Mouse (Mus musculus) adrenal gland, adult (tissue): ENCODE measurements at regions not wholly inside any gene's neighbourhood (a gene's known extent, or its start where the extent isn't known, plus 50 kb on each side); places are given as distances from the start of the nearest gene placed in this dataset.

Experiments used
- DNase-seq, 2 experiments: peaks; one replicate each; pipeline ENCODE4 v3.0.0; 2022 to 2023; ENCODE audit warnings: low spot score in 1 of 2; ENCODE audit not compliant: inconsistent age in 2 of 2

GRCm38 (mm10) chr13:80502927-80503326 is 380.3 kb upstream of the Arrdc3 start:
- DNase-seq = no peak

- DNase-seq = no peak
Measured at GRCm38 (mm10) chr13:80514171-80514981, 368.8 kb upstream of the Arrdc3 start.

- no peak for DNase-seq
Measured at GRCm38 (mm10) chr13:80514982-80515253, 368.3 kb upstream of the Arrdc3 start.

- DNase-seq = no peak
Measured at GRCm38 (mm10) chr13:80518836-80519235, 364.3 kb upstream of the Arrdc3 start.

- peak; percentile 9 to 72 for DNase-seq
Measured at GRCm38 (mm10) chr13:80519792-80520191, 363.4 kb upstream of the Arrdc3 start.

GRCm38 (mm10) chr13:80535755-80536350 is 347.3 kb upstream of the Arrdc3 start:
- DNase-seq = no peak

GRCm38 (mm10) chr13:80544951-80545350 is 338.2 kb upstream of the Arrdc3 start:
- DNase-seq = no peak

GRCm38 (mm10) chr13:80557156-80557555 is 326.0 kb upstream of the Arrdc3 start:
- DNase-seq = peak; percentile 30 to 80
